Mouse (Mus musculus) cerebellum, adult 2 months (tissue): Measurements from ENCODE around the gene Bsg. TPM values are rescaled to one million over a fixed set of nuclear protein-coding genes. Genes with fewer than 3 reads are reported as not detected.
A peak's percentile ranks its signal among the peaks of the same experiment; 100 is the strongest.

Experiments
- DNase-seq, 2 experiments: peaks; one replicate each; pipeline ENCODE4 v3.0.0; 2021
- H3K27ac ChIP-seq: fragments of 200-500 bp; 2 replicates; pipeline ENCODE4 v1.5.1; 2012; ENCODE audit warnings: low read length, control low read depth, inconsistent platforms; ENCODE audit not compliant: insufficient read depth
- H3K27me3 ChIP-seq: fragments of 200-500 bp; 2 replicates; pipeline ENCODE4 v1.6.1; 2012; ENCODE audit warnings: inconsistent platforms, mild to moderate bottlenecking, low read length, moderate library complexity; ENCODE audit not compliant: control insufficient read depth, insufficient read depth
- H3K4me1 ChIP-seq: fragments of 200-500 bp; 2 replicates; pipeline ENCODE4 v1.6.1; 2011; ENCODE audit warnings: low read length; ENCODE audit not compliant: control insufficient read depth, insufficient read depth
- H3K4me3 ChIP-seq: fragments of 200-500 bp; replicated peaks from 2 replicates; pipeline ENCODE3; 2011; ENCODE audit warnings: mild to moderate bottlenecking, low read depth, low read length, control low read depth; ENCODE audit not compliant: insufficient read depth
- CTCF ChIP-seq: fragments of 200-500 bp; IDR thresholded peaks from 2 replicates; pipeline ENCODE4 v1.5.1; 2011; ENCODE audit warnings: low read depth, mild to moderate bottlenecking, control low read depth, low read length, moderate library complexity, borderline replicate concordance; ENCODE audit not compliant: insufficient read depth
- POLR2A ChIP-seq: fragments of 200-500 bp; IDR thresholded peaks from 2 replicates; pipeline ENCODE4 v1.6.1; 2011; ENCODE audit warnings: low read length, control low read depth, borderline replicate concordance; ENCODE audit not compliant: insufficient read depth
- WGBS: fragments of 180-500 bp; shearing (Covaris S2); methylation state at CpG from one replicate; pipeline ENCODE4 v1.1.7; 2018; 5-methylcytosine and 5-hydroxymethylcytosine counted together
- polyA plus RNA-seq: library from polyadenylated mRNA; depleted of rRNA; stranded (reverse); fragments of >200 nt; gene quantifications from 2 replicates; pipeline ENCODE4 v1.2.3, GENCODE M21; 2012

Gene Bsg
- polyA plus RNA-seq, 1 experiment = 1,261 TPM

DNA sequence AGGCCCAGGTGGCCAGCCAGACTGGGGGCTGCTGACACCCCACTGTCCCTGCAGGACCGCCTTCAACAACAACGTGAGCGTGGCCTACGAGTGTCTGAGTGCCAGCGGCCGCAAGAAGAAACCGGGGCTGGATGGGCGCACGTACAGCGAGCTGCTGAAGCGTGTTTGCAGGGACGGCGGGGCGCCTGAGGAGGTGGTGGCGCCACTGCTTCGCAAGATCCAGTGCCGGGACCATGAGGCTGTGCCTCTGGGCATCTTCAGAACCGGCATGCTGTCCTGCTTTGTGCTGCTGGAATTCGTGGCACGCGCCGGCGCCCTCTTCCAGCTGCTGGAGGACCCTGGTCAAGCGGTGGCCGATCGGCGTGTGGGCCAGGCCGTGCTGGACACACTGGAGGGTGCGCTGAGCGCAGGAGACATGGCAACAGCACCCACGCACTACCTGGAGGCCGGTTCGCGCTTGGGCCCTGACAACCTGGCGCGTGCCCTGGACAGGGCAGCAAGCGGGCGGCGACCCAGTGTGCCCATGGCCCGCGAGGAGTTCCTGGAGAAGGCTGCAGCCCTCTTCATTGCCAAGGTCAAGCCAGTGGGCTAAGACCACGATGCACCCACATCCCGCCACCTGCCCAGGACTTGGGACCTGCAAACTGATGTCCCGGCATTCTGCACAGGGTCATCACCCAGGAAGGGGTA, 28.8 kb upstream of the Bsg start:
- DNase-seq = peak in 1 of 2 experiments; percentile 22
- Histone ChIP-seq H3K27ac (no peak overlapping the region), H3K4me1 (peaks cover 3% of the 10 kb centered on the region), H3K27me3 (no peaks in the 10 kb centered on the region), H3K4me3 (no peak overlapping the region)
- TF ChIP-seq CTCF = no peak
- TF ChIP-seq POLR2A = no peak
- 64% methylated on average over 44 of the region's 44 CpGs for WGBS

- H3K27ac ChIP-seq = peak overlapping the region; percentile 62
- peaks cover 23% of the 10 kb centered on the region for H3K4me1 ChIP-seq
- no peak for DNase-seq
- peak overlapping the region; percentile 78 for H3K4me3 ChIP-seq
- WGBS = 40% methylated on average over 11 of the region's 11 CpGs
- TF ChIP-seq CTCF = no peak
- TF ChIP-seq POLR2A = no peak
- no peaks in the 10 kb centered on the region for H3K27me3 ChIP-seq
These were observed 23.4 kb upstream of the Bsg start for GRCm38 (mm10) chr10:79680606-79681495.

GRCm38 (mm10) chr10:79681591-79682245, 22.6 kb upstream of the Bsg start, which contains the start of gene Cdc34:
TSS of gene Cdc34 (plus strand) at chr10:79682195.
- Histone ChIP-seq H3K4me3 (peak within 1 kb of the TSS; percentile 98), H3K27me3 (no peaks in the 10 kb centered on the region), H3K4me1 (peaks cover 23% of the 10 kb centered on the region), H3K27ac (peak within 1 kb of the TSS; percentile 62)
- under 1% methylated on average over 84 of the region's 84 CpGs for WGBS
- peak; percentile 99 to 100 for DNase-seq
- TF ChIP-seq CTCF (no peak), POLR2A (peak; percentile 88; the same call in 1 of the 2 replicates)

- Histone ChIP-seq H3K4me1 (peaks cover 23% of the 10 kb centered on the region), H3K27me3 (no peaks in the 10 kb centered on the region), H3K4me3 (peak overlapping the region; percentile 98), H3K27ac (peak overlapping the region; percentile 1; the same call in 1 of the 2 replicates)
- DNase-seq = peak in 1 of 2 experiments; percentile 47
- 1% methylated on average over 10 of the region's 10 CpGs for WGBS
- no peak for TF ChIP-seq POLR2A
- no peak for TF ChIP-seq CTCF
These were observed 21.8 kb upstream of the Bsg start for GRCm38 (mm10) chr10:79682551-79682915.

DNA sequence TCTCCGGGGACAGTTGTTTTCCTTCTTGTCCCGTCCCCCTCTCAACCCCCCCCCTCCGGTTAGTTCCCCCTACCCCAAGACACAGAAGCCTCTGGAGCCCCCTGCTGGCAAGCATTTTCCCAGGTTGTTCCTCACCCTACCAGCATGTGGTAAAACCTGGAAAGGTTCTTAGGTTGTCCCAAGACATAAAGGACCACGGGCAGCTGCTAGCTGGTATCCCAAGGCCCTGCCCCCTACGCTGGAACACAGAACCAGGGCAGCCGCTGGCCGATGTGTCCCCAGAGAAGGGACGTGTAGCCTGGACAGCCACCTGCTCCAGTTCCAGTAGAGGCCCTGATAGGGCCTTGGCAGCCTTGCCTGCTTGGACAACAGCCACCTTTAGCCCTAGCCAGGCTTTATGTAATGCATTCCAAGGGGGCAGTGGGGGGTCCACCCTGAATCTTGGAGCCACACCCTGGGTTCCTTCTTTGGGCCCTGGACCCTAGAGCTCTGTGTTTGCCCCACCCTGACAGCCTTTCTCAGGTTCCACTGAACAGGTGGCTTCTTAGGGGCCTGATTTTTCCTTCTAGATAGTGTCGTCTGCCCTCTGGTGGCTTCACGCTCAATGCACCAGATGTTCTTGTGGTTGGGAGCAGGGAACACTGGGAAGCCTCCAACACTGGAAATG, 21.2 kb upstream of the Bsg start:
- TF ChIP-seq CTCF (peak; percentile 34; the same call in 1 of the 2 replicates), POLR2A (no peak)
- Histone ChIP-seq H3K27ac (no peak overlapping the region), H3K27me3 (no peaks in the 10 kb centered on the region), H3K4me3 (peak overlapping the region; percentile 98), H3K4me1 (peaks cover 23% of the 10 kb centered on the region)
- DNase-seq = peak; percentile 53 to 57
- WGBS = under 1% methylated on average over 10 of the region's 10 CpGs

- peak overlapping the region; percentile 98 for H3K4me3 ChIP-seq
- peaks cover 23% of the 10 kb centered on the region for H3K4me1 ChIP-seq
- no peak for DNase-seq
- WGBS = 59% methylated on average over 6 of the region's 6 CpGs
- no peak overlapping the region for H3K27ac ChIP-seq
- no peaks in the 10 kb centered on the region for H3K27me3 ChIP-seq
- TF ChIP-seq POLR2A = no peak
- TF ChIP-seq CTCF = no peak
These were observed 20.3 kb upstream of the Bsg start for GRCm38 (mm10) chr10:79683726-79684640.
